Mouse (Mus musculus) heart, adult 2 months (tissue): ENCODE results near the gene Rufy2.

Experiments
- CTCF ChIP-seq: fragments of 200-600 bp; IDR thresholded peaks from 2 replicates; pipeline ENCODE4 v1.8.1; 2022; ENCODE audit warnings: antibody characterized with exemption, mild to moderate bottlenecking, moderate library complexity
- POLR2A ChIP-seq: fragments of 200-500 bp; IDR thresholded peaks from 2 replicates; pipeline ENCODE4 v1.6.1; 2011; ENCODE audit warnings: mild to moderate bottlenecking, low read depth, low read length, control low read depth; ENCODE audit not compliant: insufficient read depth

GRCm38 (mm10) chr10:63065561-63065960, 85.5 kb downstream of the Rufy2 start:
- TF ChIP-seq CTCF, result no peak
- no peak for TF ChIP-seq POLR2A
